Mouse (Mus musculus) liver, postnatal 0 days (tissue): ENCODE results near the gene Steap4.

Experiments
- CTCF ChIP-seq: sonication (generic); IDR thresholded peaks from 2 replicates; pipeline ENCODE4 v1.5.1; 2016; ENCODE audit warnings: antibody characterized with exemption, low read depth
- EP300 ChIP-seq: IDR thresholded peaks from 2 replicates; pipeline ENCODE4 v1.6.1; 2016; ENCODE audit warnings: antibody characterized with exemption, low read depth, mild to moderate bottlenecking

DNA sequence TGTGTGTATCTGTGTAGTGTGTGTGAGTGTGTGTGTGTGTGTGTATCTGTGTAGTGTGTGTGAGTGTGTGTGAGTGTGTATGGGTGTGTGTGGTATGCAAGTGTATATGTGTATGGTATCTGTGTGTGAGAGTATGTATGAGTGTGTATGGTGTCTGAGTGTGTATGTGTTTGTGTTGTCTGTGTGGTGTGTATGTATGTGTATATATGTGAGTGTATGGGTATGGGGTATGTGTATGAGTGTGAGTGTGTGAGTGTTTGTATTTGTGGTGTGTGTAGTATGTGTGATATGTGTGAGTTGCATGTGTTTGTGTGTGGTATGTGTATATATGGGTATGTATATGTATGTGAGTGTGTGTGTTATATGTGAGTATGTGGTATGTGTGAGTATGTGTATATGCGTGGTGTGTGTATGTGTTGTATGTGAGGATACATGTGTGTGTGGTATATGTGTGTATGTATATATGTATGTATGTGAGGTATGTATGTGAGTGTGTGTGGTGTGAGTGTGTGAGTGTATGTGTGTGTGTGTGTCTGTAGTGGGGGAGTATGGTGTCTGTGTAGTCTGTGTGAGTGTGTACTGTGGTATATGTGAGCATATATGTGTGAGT is 35.1 kb downstream of the Steap4 start:
- TF ChIP-seq CTCF (no peak), EP300 (no peak)
